In the genomic region with DNA sequence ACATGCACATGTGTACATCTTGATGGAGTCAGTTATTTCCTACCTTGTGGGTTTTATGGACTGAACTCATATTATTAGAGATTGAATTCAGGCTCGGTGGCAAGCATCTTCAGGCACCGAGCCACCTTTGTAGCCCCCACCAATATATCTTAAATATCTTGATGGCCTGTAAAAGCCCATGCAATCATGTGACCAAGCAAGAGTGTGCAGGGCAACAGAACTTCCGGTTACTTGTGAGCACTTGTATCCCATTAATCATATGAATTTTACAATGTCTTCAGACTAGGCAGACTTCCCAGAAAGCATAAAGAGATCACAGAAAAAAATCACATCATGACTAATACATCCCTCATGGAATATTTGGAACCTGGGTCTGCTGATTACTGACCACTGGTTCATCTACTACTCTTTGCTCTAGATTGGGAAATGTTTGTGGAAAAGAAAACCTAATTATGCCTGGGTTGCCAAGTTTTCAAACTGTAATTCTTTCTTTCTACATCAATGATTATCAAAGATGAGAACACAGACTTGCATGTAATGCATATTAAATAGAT, we compare ENCODE assay signal across 12 mouse cellular contexts.
"Had no signal": no experiment of that assay in that cellular context is flagged by ENCODE, and none has a peak within 500 bp of the region (broad histone marks: within the 10 kb centered on the region; RNA-seq: fewer than 3 reads in every experiment).

No protein-coding gene starts in this region.

- H3K27me3 ChIP-seq: liver, embryonic 13.5 days; neural tube, embryonic 12.5 days had no signal

- H3K36me3 ChIP-seq: liver, embryonic 13.5 days; midbrain, embryonic 10.5 days; neural tube, embryonic 12.5 days had no signal

- H3K27ac ChIP-seq: left cerebral cortex, adult 2 months; liver, embryonic 13.5 days; midbrain, embryonic 10.5 days; neural tube, embryonic 12.5 days had no signal

- H3K4me1 ChIP-seq: liver, embryonic 13.5 days; midbrain, embryonic 10.5 days; neural tube, embryonic 12.5 days had no signal

- DNase-seq: kidney, postnatal 10 days; liver; liver, embryonic 13.5 days; liver, postnatal 0 days; lung, postnatal 36 days; midbrain, embryonic 14.5 days; right cerebral cortex, postnatal 14 days; thymus, postnatal 36 days had no signal

- H3K9me3 ChIP-seq: liver, embryonic 13.5 days; midbrain, embryonic 10.5 days; neural tube, embryonic 12.5 days had no signal

- H3K9ac ChIP-seq: liver, embryonic 13.5 days; liver, postnatal 0 days; neural tube, embryonic 12.5 days had no signal

- H3K4me2 ChIP-seq: liver, embryonic 13.5 days; neural tube, embryonic 12.5 days had no signal

- H3K4me3 ChIP-seq: left cerebral cortex, adult 2 months; liver, embryonic 13.5 days; midbrain, embryonic 10.5 days; neural tube, embryonic 12.5 days had no signal

- ATAC-seq: intestine, postnatal 0 days; liver, postnatal 0 days had no signal
